Mouse (Mus musculus): ENCODE measurements around the gene Med16.

DNA sequence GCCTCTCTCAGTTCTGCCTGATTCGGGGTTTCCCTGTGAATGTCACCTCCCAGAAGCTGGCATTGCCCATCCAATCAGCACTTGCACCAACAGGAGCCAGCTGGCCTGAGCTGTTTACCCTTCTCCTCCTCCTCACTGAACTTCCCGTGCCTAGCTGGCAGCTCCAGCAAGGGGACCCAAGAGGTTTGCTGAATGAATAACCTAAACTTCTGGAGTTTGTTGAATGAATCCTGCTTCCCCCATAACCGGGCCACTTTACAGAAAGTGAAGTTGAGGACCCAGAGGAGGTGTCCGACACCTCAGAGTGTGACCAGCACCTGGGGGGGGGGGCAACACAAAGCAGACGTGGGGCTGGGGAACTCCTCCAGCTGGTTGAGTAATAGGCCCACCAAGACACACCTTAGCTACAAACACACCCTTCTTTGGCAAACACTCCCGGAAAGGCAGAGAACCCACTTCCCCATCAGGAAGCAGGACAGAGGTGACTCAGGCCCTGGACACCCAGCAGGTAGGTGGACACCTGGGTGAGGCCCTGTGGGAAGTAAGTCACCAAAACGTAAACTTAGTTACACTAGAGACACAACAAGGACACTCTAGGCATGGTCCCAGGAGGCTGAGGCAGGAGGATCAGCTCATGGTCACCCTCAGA, 6.3 kb upstream of the Med16 start:
- no peak for TF ChIP-seq CTCF (IDR thresholded peaks at IDR 0.05; ENCODE audit: low read depth)
- no peak for TF ChIP-seq EP300 (IDR thresholded peaks at IDR 0.05; ENCODE audit: low read depth)

Measured in heart, postnatal 0 days (tissue).